Mouse (Mus musculus): ENCODE measurements around the gene Pex14.
"Not testable (repeated sequence)": the region's sequence is repeated elsewhere in the genome, so short reads cannot be mapped to it uniquely, and the experiment has no call there.

The Pex14 gene

DNA sequence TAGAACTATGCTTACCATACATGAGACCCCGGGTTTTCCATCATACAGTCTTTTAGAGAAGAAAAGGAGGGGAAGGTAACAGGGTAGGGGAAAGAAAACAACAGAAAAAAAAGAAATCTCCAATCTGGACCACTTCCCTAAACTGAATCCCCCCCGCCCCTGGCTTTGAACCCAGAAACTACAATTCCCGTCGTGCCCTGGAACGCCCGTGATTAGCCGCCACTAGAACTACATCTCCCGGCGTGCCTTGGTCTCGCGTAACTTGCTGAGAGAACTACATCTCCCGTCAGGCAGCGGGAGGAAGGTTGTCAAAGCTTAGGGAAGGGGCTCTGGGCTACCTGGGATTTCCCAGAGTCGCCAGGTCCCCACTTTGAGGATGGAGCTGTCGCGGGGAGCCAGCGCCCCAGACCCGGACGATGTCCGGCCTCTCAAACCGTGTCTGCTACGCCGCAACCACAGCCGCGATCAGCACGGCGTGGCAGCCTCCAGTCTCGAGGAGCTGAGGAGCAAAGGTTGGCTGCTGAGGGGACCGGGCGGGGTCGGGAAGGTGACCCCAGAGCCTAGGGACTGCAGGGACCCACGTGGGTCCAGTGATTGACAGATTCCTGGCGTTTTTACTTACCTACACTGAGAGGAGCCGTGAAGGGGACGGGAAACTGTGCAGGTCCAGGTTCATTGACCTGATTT, 4.3 kb upstream of the Pex14 start, which contains the start of gene Dffa:
Gene Dffa, plus strand, starts transcription at position 272 of the 687 bp plus-strand sequence.
- DNase-seq (ENCODE audit: low spot score in 2 of 2), result peak; percentile 83 to 85

- DNase-seq (ENCODE audit: low spot score in 2 of 2), result no peak
These were observed 1.8 kb upstream of the Pex14 start for GRCm38 (mm10) chr4:149101456-149101855.

DNA sequence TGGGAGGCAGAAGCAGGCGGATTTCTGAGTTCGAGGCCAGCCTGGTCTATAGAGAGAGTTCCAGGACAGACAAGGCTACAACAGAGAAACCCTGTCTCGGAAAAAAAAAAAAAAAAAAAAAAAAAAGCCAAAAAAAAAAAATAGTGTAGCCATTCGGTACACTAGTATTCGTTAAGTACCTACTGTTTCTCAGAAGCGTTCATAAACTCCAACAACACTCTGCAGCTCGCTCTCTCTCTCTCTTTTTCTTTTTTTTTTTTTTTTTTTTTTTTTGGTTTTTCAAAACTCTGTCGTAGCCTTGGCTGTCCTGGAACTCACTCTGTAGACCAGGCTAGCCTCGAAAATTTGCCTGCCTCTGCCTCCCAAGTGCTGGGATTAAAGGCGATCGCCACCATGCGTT, 773 bp upstream of the Pex14 start:
- not testable (repeated sequence) for DNase-seq (ENCODE audit: low spot score in 2 of 2)

- DNase-seq (ENCODE audit: low spot score in 2 of 2), result no peak
These were observed 1.1 kb downstream of the Pex14 start for GRCm38 (mm10) chr4:149098571-149098970.

GRCm38 (mm10) chr4:149097956-149098355, 1.7 kb downstream of the Pex14 start:
- DNase-seq (ENCODE audit: low spot score in 2 of 2), result no peak

DNA sequence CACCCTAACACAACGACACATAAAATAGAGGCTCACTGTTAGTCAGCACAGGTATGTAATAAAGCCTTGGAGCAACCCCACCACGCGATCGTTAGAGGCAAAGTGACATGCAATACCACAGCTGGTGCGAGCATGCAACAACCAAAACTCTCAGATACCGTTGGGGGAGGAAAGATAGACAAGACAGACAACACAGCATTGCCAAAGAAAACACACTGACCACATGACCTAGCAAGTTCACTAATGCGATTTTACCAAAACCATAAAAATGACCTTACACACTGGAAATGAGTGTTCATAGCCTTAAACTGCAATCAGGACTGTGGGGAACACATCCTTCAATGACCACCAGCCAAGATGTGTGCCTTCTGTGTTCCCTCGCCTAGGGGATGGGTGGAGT, 8.3 kb downstream of the Pex14 start:
- no peak for DNase-seq (ENCODE audit: low spot score in 2 of 2)

DNA sequence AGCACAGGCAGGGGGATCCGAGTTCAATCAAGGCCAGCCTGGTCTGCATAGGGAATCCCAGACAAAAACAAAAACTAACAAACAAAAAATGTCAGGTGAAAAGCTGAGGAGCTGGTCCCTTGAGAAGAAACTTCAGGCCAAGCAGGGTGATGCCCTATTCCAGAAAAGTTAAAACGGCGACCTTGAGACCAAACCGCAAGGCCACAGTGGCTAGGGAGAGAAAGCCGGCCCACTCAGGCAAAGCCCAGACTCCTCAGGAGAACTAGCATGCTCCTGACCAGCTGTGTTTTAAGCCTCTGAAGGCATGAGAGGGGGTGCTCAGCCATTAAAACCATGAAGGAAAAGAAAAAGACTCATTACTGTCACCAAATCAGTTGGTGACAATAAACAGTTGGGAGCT, 14.3 kb downstream of the Pex14 start:
- no peak for DNase-seq (ENCODE audit: low spot score in 2 of 2)

DNA sequence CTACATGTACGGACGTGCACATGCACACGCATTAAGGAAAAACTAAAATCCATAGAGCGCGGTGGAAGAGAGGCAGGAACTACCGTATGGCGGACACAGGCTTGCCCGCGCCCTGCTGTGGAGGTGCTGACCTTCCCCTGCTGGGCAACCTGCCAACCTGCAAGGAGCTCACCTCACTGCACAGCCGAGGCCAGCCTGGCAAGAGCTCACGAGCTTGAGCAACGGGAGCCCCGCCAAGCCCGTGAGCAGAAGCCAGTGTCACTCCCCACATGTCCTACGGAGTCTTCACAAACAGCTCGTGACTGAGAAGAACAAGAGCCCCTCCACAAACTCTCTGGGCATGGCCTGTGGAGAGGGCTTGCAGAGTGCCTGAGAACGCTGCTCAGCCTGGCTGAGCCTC, 18.1 kb downstream of the Pex14 start:
- no peak for DNase-seq (ENCODE audit: low spot score in 2 of 2)

GRCm38 (mm10) chr4:149080111-149080510, 19.6 kb downstream of the Pex14 start:
- DNase-seq (ENCODE audit: low spot score in 2 of 2), result no peak

DNA sequence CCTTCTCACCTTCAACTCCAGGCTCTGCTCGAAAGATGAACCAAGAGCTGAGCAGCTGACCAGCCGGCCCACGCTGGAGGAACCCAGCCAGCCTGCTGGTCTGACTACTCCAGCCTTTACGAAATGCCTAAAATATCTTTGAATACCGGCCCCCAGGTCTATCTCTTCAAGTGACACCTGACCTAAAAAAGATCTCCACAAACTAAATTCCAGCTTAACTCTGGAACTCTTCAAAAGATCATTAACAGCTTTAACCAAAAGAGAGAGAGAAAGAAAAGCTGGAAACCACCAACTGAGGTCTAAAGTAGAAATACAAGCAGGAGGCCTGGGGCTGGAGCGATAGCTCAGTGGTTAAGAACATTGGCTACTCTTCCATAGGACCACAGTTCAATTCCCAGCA, 20.0 kb downstream of the Pex14 start:
- DNase-seq (ENCODE audit: low spot score in 2 of 2), result no peak

DNA sequence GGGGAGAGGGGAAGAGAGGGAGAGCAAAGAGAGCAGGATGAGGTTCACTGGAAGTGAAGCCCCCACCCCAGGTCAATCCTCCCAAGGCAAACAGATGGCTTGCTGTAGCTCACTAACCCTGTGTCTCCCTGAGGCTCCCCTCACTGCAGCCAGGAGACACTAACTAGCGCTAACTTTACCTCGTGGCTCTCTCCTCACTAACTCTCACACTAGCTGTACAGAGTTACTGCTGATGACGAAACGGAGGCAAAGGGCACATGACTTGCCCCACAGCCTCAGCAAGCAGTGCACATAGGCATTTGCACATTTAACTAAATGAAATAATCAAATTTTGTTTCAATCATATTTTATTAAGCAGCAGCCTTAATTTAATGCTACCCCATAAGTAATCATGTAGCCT, 21.4 kb downstream of the Pex14 start:
- no peak for DNase-seq (ENCODE audit: low spot score in 2 of 2)

DNA sequence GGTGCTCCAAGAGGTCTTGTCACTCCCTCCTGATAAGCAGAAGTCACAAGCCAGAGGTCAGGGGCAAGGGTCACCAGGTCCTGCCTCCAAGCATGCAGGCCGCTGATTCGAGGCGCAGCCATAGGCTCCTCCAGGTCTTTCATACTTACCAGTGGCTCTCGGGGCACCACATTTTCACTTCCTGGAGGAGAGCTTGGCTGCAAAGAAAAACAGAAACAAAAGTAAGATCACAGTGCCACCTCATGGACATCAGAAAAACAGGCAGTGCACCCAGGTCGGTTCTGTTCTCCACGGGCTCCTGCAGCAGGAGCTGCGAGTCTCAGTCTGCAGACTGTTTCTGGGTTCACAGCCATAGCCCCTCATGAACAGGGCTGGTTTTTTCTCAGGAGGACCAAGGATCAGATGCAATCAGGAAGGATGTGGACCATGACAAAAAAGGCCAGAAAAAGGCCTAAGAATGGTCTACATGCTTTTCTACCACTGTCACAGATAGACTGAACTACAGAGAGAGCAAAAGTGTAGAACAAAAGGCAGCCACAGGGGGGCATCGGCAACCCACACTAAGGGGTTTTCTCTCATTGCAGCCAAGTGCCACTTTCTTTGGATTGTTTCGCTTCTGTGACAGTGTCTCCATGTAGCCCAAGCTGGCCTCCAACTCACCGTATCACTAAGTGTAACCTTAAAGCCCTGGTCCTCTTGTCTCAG, 23.7 kb downstream of the Pex14 start:
- DNase-seq (ENCODE audit: low spot score in 2 of 2), result peak; percentile 52 to 64

DNA sequence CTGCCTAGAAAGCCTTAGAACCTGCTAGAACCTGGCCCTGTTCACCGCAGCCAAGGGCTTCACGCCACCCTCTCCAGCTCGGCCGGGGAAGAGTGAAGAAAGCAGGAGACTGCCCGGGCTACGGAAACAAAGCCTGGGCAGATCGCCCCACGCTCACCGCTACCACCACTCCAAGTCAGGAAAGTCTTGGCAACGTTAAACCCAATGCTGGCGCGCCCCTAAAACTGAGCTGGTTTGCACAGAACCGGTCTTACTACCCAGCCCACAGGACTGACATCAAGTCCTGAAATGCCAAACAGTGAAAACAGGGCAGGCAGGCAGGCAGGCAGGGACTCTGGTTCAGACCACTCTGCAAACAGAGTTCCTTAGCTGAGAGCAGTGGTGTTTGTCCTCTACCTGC, 24.6 kb downstream of the Pex14 start:
- no peak for DNase-seq (ENCODE audit: low spot score in 2 of 2)

GRCm38 (mm10) chr4:149066672-149067551, 32.8 kb downstream of the Pex14 start:
- no peak for DNase-seq (ENCODE audit: low spot score in 2 of 2)

GRCm38 (mm10) chr4:149064061-149064854, 35.4 kb downstream of the Pex14 start:
- no peak for DNase-seq (ENCODE audit: low spot score in 2 of 2)

DNA sequence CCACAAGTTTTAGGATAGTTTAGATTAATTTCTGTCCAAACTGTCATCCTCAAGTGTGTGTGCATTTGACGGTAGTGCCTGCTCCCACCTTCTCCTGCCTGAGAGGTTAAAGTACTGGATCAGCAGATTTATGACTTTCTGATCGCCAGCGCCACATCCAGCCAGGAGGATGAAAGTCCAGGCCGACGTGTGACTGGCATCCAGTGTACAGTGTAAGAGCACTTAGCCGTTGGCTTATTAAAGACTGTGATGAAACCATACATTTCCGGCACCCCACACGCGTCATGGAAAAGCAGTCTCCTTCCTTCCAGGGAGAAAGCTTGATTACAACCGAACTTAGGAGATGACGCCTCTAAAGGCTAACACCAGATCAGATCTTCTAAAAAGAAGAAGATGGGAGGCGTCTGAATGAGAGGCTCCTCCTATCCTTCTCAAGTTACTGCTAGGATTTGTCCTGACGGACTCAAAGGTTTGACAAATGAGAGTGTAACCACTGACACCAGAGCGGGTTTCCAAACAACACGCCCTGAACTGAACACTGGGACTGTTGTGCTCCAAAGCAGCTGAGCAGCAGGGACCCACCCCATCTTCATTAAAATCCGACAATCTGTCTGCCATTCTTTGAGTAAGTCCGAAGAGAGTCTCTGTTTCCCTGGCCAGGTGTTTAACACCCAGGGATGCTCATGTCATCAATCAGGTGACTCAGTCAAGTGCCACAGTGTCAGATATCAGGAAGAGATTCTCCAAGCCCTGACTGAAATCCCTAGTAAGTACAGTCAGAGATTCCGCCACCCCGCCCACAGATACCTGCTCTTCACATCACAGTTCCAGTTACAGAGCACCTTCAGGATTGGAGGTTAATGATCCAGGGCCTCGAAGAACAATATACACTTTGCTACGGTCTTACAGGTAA, 37.0 kb downstream of the Pex14 start:
- DNase-seq (ENCODE audit: low spot score in 2 of 2), result no peak

DNA sequence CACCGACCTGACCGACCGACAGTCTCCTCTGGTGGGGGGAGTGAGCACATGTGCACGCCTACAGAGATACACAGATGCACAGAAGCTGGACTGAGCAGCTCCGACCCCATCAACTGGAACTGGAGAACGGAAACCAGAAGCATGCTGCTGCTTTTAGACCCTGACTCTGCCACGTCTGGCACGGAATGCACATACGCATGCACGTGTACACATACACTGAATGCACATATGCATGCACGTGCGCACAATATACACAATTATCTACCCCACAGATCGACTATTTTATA, 38.3 kb downstream of the Pex14 start:
- DNase-seq (ENCODE audit: low spot score in 2 of 2), result no peak

DNA sequence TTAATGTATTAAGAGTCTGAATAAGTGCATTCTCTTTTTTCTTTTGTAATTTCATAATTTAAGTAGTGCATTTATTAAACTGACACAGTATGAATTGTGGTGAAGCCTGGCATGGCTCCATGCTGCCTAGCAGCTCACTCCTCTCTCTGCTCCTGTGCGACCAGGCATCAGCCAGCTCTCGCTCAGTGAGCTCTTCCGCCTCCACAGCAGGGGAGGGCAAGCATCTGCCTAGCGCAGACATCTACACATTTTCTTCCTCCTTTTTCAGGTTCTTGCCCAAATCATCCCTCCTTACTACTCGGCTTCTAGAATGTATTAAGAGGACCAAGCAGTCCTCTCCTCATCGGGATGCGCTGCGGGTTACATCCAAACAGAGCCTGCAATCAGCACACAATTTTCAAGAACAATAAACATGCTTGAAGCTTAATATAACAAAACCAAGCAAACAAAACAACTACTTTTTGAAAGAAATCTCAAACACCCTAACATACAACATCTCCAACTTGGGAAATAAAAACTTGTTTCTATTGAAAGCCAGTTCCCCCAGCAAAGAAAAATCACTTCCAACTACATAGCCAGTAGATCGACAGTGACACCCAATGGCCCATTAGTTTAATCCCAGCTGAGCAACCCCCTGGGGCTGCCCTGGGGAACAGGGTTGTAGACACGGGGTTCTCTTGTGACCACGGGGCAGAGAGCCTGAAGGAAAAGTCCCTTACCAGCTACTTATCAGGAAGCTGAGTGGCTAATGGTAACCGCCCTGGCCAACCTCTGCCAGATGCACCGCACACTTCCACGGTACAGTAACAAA, 38.9 kb downstream of the Pex14 start:
- DNase-seq (ENCODE audit: low spot score in 2 of 2), result no peak

- no peak for DNase-seq (ENCODE audit: low spot score in 2 of 2)
These were observed 40.0 kb downstream of the Pex14 start for GRCm38 (mm10) chr4:149059713-149060112.

DNA sequence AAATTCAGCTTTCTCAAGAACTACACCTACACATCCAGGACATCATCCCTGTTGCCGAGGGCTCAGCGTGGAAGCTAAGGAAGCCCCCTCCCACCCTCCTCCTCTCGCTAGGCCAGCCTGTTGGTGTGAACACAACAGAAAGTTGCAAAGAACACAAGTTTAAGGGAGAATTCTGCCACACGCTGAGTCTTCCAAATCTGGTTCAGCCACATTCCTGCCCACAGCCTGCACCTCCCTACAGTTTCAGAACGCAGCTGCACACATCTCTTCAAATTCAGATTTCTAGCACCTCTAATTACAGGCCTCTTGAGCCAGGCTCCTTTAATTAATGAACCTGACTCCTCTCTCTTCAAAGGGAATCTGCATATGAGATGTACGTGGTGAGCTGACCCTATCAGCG, 41.4 kb downstream of the Pex14 start:
- no peak for DNase-seq (ENCODE audit: low spot score in 2 of 2)
